Mouse (Mus musculus) telencephalon, adult 2 months (tissue): ENCODE data around the gene Sned1.
"Not testable (repeated sequence)": the region's sequence is repeated elsewhere in the genome, so short reads cannot be mapped to it uniquely, and the experiment has no call there.

Source experiments
- DNase-seq: peaks from one replicate; pipeline ENCODE4 v3.0.0-alpha.2; 2011; ENCODE audit warnings: low read depth, low spot score

Sned1 gene

DNA sequence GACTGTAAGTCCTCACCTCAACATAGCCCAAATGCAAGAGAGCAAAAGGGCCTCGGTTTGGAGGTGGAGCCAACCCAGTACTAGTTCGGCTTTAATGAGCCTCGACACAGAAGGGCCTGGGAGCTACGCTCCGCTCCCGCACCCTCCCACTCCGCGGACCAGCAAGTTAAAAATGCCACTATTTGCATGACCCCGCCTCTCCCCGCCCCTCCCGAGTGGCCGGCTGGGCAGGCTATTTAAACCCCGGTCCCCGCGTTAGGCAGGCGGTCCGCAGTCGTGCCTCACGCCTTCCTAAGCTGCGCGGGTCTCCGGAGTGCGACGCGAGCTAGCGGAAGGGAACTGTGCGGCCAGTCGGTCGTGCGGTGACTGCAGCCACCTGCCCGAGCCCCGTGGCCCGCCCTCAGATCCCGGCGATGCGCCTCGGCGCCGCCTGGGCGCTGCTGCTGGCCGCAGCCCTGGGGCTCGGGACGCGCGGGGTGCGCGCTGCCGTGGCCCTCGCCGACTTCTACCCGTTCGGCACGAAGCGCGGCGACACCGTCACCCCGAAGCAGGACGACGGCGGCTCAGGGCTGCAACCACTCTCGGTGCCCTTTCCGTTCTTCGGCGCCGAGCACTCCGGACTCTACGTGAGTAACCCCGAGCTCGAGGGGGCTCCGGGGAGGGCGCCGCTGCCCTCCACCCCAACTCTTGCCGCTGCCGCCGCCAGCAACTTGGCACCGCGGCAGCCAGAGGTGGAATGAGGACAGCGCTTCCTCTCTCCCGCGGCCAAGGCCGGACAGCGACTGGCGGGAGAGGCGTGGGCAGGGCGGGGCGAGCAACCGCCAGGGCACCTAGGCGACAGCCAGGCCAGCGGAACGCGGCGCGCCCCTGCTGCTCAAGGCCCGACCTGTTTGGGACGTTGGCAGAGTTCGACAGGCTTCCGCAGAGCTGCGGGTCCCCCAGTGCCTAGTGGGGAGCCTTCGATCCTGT, at the start of gene Sned1:
TSS of gene Sned1 (plus strand) at position 266 of the 969 bp plus-strand sequence.
- peak; percentile 22 for DNase-seq

DNA sequence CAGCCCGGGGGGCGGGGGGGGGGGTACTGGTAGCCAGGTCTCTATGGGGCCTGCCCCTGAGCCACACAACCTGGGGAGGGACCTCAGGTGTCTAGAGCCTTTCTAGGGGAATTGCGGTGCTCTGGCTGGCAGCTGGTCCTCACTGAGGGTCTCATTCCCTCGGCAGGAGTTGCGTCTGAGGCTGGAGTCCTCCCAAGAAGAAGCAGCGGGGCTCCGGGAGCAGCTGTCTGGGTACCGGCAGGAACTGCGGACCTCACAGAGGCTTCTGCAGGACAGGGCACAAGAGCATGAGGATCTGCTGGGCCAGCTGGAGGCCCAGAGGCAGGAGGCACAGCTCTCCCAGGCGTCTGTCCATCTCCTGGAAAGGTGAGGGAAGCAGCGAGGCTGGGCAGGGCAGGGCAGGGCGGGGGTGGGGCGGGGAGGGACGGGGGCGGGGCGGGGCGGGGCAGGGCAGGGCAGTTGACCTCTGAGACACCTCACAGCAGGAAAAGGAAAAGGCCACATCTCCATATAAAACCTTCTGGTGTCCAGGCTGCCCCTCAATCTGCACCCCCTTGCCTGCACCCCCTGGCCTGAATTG, 44.8 kb upstream of the Sned1 start:
- no peak for DNase-seq

DNA sequence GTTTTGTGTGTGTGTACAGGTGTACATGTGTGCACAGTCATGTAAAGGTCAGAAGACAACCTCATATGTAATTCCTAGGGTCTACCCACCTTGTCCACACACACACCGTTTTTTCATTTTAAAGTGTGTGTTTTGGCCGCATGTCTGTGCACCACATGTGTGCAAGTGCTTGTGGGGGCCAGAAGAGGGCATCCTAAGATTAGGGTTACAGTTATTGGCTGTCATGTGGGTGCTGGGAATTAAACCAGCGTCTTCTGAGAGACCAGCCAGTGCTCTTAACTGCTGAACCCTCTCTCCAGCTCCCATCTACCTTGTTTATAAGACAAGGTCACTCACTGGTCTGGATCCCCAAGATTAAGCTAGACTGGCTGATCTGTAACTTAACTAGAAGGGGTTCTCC, 40.7 kb upstream of the Sned1 start:
- no peak for DNase-seq

DNA sequence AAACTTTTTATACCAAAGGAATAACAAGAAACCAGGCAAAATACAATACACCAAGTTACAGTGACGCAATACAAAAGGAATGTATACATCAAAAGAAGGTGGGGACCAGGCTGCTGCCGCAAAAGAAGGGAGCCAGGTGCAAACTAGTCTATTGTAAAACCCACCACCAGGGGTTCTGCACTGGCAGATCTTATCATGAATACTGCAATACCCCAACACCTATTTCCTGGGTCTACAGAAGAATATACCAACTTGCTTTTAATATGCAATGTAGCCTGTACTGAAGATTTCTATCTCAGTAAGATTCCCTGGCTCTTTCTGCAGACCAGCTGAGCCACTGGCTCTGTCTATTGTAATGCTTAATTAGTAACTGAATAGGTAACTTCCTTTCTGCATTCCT, 38.2 kb upstream of the Sned1 start:
- not testable (repeated sequence) for DNase-seq

DNA sequence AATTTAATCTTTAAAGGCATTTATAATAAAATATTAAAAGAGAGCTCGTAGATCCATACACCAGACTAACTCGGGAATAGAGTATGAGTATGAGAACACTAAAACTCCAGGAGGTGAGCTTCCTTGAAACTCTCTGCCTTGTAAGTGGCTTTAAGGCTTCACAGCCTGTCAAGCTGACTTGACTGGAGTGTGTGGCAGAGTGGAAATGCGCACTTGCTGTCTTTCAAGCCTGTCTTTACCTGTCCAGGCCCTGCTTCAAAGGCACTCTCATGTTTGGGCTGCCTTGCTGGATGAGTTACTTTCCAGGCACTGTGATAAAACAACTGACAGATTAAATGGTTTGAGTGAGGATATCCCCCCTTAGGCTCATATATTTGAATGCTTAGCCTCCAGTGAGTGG, 37.7 kb upstream of the Sned1 start:
- no peak for DNase-seq

DNA sequence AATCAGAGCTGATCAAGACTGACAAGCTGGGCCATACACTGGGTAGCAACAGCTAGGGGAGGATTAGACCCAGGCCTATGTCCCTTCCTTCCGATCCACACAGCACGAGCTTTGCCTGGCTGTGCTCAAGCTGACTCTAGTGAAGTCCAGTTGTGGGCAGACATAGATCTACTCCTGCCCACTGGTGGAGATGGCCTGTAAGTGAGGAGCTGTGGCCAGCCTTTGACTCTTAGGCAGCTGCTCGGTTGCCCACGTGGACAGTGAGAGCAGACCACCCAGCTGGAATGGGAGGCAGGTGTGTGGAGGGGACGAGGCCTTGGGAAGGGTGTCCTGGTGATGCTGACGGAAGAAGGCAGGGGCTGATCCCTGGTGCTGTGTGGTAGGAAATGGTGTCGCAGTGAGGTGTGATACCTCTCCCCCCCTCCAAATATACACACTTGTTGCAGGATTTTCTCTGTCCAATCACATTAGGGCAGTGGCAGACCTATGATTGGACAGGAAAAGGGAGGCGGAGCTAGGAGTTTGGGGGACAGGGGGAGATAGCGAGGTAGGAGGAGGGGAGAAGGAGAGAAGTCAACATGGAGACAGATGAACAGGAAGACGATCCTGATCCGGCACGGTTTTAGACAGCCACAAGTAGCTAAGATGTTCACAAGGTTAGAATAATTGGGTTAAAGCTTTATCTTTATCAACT, 29.2 kb upstream of the Sned1 start:
- no peak for DNase-seq

- no peak for DNase-seq
These were observed 28.0 kb upstream of the Sned1 start for GRCm38 (mm10) chr1:93207536-93208064.

- DNase-seq = peak; percentile 19
These were observed 25.4 kb upstream of the Sned1 start for GRCm38 (mm10) chr1:93210213-93210641.

DNA sequence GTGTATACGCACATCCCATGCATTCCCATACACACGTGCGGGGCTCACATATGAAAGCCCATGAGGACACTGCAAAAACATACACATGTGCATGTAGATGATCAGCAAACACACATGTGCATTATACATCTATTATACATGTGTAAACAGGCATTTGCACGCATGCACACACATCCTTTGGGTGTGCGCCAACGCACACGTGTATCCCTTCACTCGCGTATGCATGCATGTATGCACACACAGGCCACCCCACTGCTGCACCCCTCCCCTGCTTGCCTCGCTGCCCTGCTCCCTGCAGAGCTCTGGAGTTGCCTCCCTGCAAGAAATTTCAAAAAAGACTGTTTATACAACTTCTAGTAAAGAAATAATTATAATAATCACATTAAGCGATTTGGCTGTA, 24.6 kb upstream of the Sned1 start:
- no peak for DNase-seq

- no peak for DNase-seq
These were observed 24.0 kb upstream of the Sned1 start for GRCm38 (mm10) chr1:93211549-93212220.

DNA sequence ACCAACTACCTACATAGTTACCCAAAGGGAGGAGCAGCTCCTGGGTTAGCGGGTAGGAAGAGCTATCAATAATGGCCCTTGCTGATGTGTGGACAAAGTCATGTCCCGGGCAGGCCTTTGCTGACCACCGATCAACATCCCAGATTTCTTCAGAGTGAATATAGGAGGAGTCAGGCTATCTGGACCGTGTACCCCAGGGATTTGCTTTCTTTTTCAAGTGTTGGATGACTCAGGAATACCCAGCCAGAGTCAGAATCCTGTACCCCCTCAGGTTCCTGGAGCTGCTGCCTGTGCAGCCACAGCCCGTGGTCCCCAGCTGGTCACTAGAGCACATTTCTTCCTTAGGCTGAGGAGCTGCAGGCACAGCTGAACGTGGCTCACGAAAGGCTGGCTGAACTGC, 23.2 kb upstream of the Sned1 start:
- no peak for DNase-seq

DNA sequence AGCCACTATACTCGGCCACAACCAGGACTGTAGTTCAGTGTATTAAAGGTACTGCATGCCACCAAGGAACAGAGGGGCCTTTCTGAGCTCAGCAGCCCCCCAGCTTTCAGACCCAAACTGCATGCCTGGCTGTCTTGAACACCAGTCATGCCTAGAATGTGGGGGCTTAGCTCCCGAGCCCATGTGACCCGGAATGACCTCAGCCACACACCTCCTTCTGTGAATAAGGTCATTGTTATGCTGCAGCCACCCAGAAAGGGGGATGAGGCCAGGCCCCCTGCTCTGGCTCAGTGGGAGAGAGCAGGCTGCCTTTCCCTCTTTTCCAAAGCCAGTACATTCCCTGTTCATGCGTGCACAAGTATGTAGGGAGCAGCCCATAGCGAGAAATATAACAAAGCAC, 21.0 kb upstream of the Sned1 start:
- DNase-seq = no peak

- no peak for DNase-seq
These were observed 18.7 kb upstream of the Sned1 start for GRCm38 (mm10) chr1:93216839-93217497.

GRCm38 (mm10) chr1:93217530-93217929, 18.1 kb upstream of the Sned1 start:
- DNase-seq = no peak

- no peak for DNase-seq
These were observed 14.9 kb upstream of the Sned1 start for GRCm38 (mm10) chr1:93220776-93221175.

- DNase-seq = no peak
These were observed 11.7 kb upstream of the Sned1 start for GRCm38 (mm10) chr1:93223972-93224371.

- no peak for DNase-seq
These were observed 10.4 kb upstream of the Sned1 start for GRCm38 (mm10) chr1:93225226-93225625.

GRCm38 (mm10) chr1:93225731-93226520, 9.7 kb upstream of the Sned1 start:
- no peak for DNase-seq

GRCm38 (mm10) chr1:93227303-93227975, 8.2 kb upstream of the Sned1 start:
- no peak for DNase-seq

GRCm38 (mm10) chr1:93227976-93228365, 7.7 kb upstream of the Sned1 start:
- no peak for DNase-seq
